Mouse (Mus musculus) lung, postnatal 0 days (tissue): ENCODE results near the gene Fsd1l. TPM values are rescaled to one million over a fixed set of nuclear protein-coding genes. Genes with fewer than 3 reads are reported as not detected.
A peak's percentile ranks its signal among the peaks of the same experiment; 100 is the strongest.

Experiments used
- ATAC-seq: fragments of 200-750 bp; cut with Nextera tagmentation; 2 replicates; pipeline ENCODE4 v1.8.0; 2017; ENCODE audit warnings: moderate library complexity
- DNase-seq: peaks from one replicate; pipeline ENCODE4 v3.0.0-alpha.2; 2016; ENCODE audit warnings: low spot score
- H3K27ac ChIP-seq: fragments of 300-500 bp; sonication (generic); 2 replicates; pipeline ENCODE4 v1.5.1; 2014; ENCODE audit warnings: antibody characterized with exemption, mild to moderate bottlenecking, low read length, mixed read lengths
- H3K27me3 ChIP-seq: fragments of 300-500 bp; sonication (generic); replicated peaks from 2 replicates; pipeline ENCODE4 v1.6.1; 2014; ENCODE audit warnings: low read length, mixed read lengths; ENCODE audit not compliant: insufficient read depth
- H3K36me3 ChIP-seq: fragments of 300-500 bp; sonication (generic); 2 replicates; pipeline ENCODE4 v1.6.1; 2014; ENCODE audit warnings: low read length, mixed read lengths; ENCODE audit not compliant: insufficient read depth
- H3K4me1 ChIP-seq: fragments of 300-500 bp; sonication (generic); 2 replicates; pipeline ENCODE4 v1.6.1; 2014; ENCODE audit warnings: antibody characterized with exemption, low read depth, low read length, mixed read lengths; ENCODE audit not compliant: insufficient read depth
- H3K4me2 ChIP-seq: fragments of 300-500 bp; sonication (generic); replicated peaks from 2 replicates; pipeline ENCODE4 v1.6.1; 2014; ENCODE audit warnings: low read depth, mild to moderate bottlenecking, low read length, moderate library complexity, mixed read lengths
- H3K4me3 ChIP-seq: fragments of 300-500 bp; sonication (generic); 2 replicates; pipeline ENCODE4 v1.5.1; 2014; ENCODE audit warnings: low read depth, low read length
- H3K9ac ChIP-seq: fragments of 300-500 bp; sonication (generic); replicated peaks from 2 replicates; pipeline ENCODE4 v1.6.1; 2014; ENCODE audit warnings: low read depth, mild to moderate bottlenecking
- H3K9me3 ChIP-seq: fragments of 300-500 bp; sonication (generic); 2 replicates; pipeline ENCODE4 v1.6.1; 2016; ENCODE audit warnings: low read length, mixed read lengths
- CTCF ChIP-seq: IDR thresholded peaks from 2 replicates; pipeline ENCODE4 v1.5.1; 2016; ENCODE audit warnings: antibody characterized with exemption, mild to moderate bottlenecking
- EP300 ChIP-seq: IDR thresholded peaks from 2 replicates; pipeline ENCODE4 v1.6.1; 2016; ENCODE audit warnings: antibody characterized with exemption, mild to moderate bottlenecking, control low read depth
- WGBS: fragments of 180-500 bp; shearing (Covaris S2); extraction: QIAGEN DNeasy Blood & Tissue Kit; methylation state at CpG from one replicate; pipeline ENCODE4 v1.1.7; 2014; 5-methylcytosine and 5-hydroxymethylcytosine counted together
- polyA plus RNA-seq: library from polyadenylated mRNA; unstranded; fragments of >200 nt; fragmentation: Nextera tagmentation; extraction: Ambion mirVana; gene quantifications from 2 replicates; pipeline ENCODE4 v1.2.1, GENCODE M21; 2015

Gene Fsd1l
- polyA plus RNA-seq, 1 experiment from 2014 or later, result 7.9 TPM

GRCm38 (mm10) chr4:53624816-53625215 lies 6.5 kb upstream of the Fsd1l start:
- DNase-seq (no peak), ATAC-seq (no peak)
- WGBS, result 36% methylated on average over 4 of the region's 4 CpGs
- H3K27me3 ChIP-seq, result no peaks in the 10 kb centered on the region
- H3K9me3 ChIP-seq, result no peaks in the 10 kb centered on the region
- H3K4me3 ChIP-seq, result no peak overlapping the region
- no peak overlapping the region for H3K4me2 ChIP-seq
- H3K9ac ChIP-seq, result no peak overlapping the region; the same call in 1 of the 2 replicates
- TF ChIP-seq EP300 (no peak), CTCF (no peak)
- no peak overlapping the region for H3K27ac ChIP-seq
- no peaks in the 10 kb centered on the region for H3K36me3 ChIP-seq
- no peaks in the 10 kb centered on the region for H3K4me1 ChIP-seq

- H3K9ac ChIP-seq, result no peak overlapping the region
- no peak overlapping the region for H3K4me3 ChIP-seq
- no peaks in the 10 kb centered on the region for H3K4me1 ChIP-seq
- TF ChIP-seq EP300 (no peak), CTCF (no peak)
- no peaks in the 10 kb centered on the region for H3K36me3 ChIP-seq
- no peak overlapping the region for H3K27ac ChIP-seq
- H3K27me3 ChIP-seq, result no peaks in the 10 kb centered on the region
- H3K9me3 ChIP-seq, result no peaks in the 10 kb centered on the region
- 67% methylated on average over 3 of the region's 3 CpGs for WGBS
- no peak for DNase-seq
- no peak overlapping the region for H3K4me2 ChIP-seq
- no peak for ATAC-seq
Observed at GRCm38 (mm10) chr4:53625263-53625662, 6.0 kb upstream of the Fsd1l start.

- TF ChIP-seq CTCF (no peak), EP300 (no peak)
- Histone ChIP-seq H3K4me1 (peaks cover under 1% of the 10 kb centered on the region; the same call in 1 of the 2 replicates), H3K4me3 (no peak overlapping the region), H3K9me3 (no peaks in the 10 kb centered on the region), H3K27ac (no peak overlapping the region), H3K27me3 (no peaks in the 10 kb centered on the region), H3K9ac (no peak overlapping the region), H3K4me2 (no peak overlapping the region), H3K36me3 (no peaks in the 10 kb centered on the region)
- ATAC-seq (no peak), DNase-seq (peak; percentile 62)
- WGBS, result 49% methylated on average over 4 of the region's 4 CpGs
Observed at GRCm38 (mm10) chr4:53628924-53629323, 2.3 kb upstream of the Fsd1l start.

GRCm38 (mm10) chr4:53630963-53631315 lies 332 bp upstream of the Fsd1l start:
- Histone ChIP-seq H3K4me2 (peak overlapping the region; percentile 83), H3K9ac (no peak overlapping the region), H3K9me3 (no peaks in the 10 kb centered on the region), H3K4me3 (peak overlapping the region; percentile 77), H3K27me3 (no peaks in the 10 kb centered on the region), H3K36me3 (no peaks in the 10 kb centered on the region), H3K4me1 (peaks cover 3% of the 10 kb centered on the region; the same call in 1 of the 2 replicates), H3K27ac (no peak overlapping the region)
- ATAC-seq, result no peak
- TF ChIP-seq CTCF (no peak), EP300 (no peak)
- 8% methylated on average over 12 of the region's 12 CpGs for WGBS
- no peak for DNase-seq

- Histone ChIP-seq H3K9me3 (no peaks in the 10 kb centered on the region), H3K27ac (peak overlapping the region; percentile 49; the same call in 1 of the 2 replicates), H3K4me3 (peak overlapping the region; percentile 77), H3K36me3 (no peaks in the 10 kb centered on the region), H3K9ac (peak overlapping the region; percentile 58), H3K4me2 (peak overlapping the region; percentile 83), H3K27me3 (no peaks in the 10 kb centered on the region), H3K4me1 (peaks cover 3% of the 10 kb centered on the region; the same call in 1 of the 2 replicates)
- DNase-seq (peak; percentile 74), ATAC-seq (peak; percentile 55)
- WGBS, result 0% methylated on average over 5 of the region's 5 CpGs
- TF ChIP-seq EP300 (no peak), CTCF (no peak)
Observed at GRCm38 (mm10) chr4:53632011-53632349, 709 bp downstream of the Fsd1l start.

GRCm38 (mm10) chr4:53635336-53635735 lies 4.1 kb downstream of the Fsd1l start:
- Histone ChIP-seq H3K27me3 (no peaks in the 10 kb centered on the region), H3K4me3 (no peak overlapping the region), H3K36me3 (no peaks in the 10 kb centered on the region), H3K9ac (no peak overlapping the region), H3K27ac (no peak overlapping the region), H3K9me3 (no peaks in the 10 kb centered on the region), H3K4me1 (peaks cover 3% of the 10 kb centered on the region; the same call in 1 of the 2 replicates), H3K4me2 (no peak overlapping the region)
- no peak for TF ChIP-seq EP300
- no peak for TF ChIP-seq CTCF
- ATAC-seq (no peak), DNase-seq (no peak)
- WGBS, result 81% methylated on average over 3 of the region's 3 CpGs
